Mouse (Mus musculus): ENCODE data around the gene Fkbp14. TPM values are rescaled to one million over a fixed set of nuclear protein-coding genes. Genes with fewer than 3 reads are reported as not detected.

Fkbp14 gene
- total and polyA plus RNA-seq, 2 experiments, result 2.0 to 5.0 TPM

DNA sequence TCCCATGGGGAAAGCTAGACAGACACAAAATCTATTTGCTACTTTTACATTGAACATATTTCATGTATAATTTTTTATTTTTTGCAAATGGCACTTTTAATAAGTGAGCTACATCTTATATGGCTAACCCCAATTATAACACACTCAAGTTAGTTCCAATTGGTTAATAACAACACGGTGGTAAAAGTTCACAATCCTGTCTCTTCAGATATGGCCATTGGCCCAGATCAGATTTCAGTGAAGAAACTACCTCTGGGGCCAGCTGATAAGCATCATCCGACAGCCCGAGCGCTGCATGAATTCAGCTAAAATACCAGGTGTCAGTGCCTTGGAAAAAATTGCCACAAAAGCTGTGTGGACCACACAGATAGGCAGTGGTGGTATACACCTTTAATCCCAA lies 9.4 kb downstream of the Fkbp14 start:
- TF ChIP-seq CTCF (IDR thresholded peaks at IDR 0.05; ENCODE audit: low read depth, low read length), result no peak
- no peak for TF ChIP-seq POLR2A (IDR thresholded peaks at IDR 0.05; ENCODE audit: extremely low read depth, insufficient read depth, low read length)
- H3K79me2 ChIP-seq (ENCODE audit: control insufficient read depth, insufficient read depth, low read length), result peaks cover 5% of the 10 kb centered on the region; the same call in 1 of the 2 replicates
- no peak overlapping the region for H3K9ac ChIP-seq (ENCODE audit: low read depth, low read length)
- H3K4me1 ChIP-seq (ENCODE audit: control insufficient read depth, insufficient read depth, low read length), result peaks cover 5% of the 10 kb centered on the region; the same call in 1 of the 2 replicates
- no peaks in the 10 kb centered on the region for H3K27me3 ChIP-seq (ENCODE audit: control insufficient read depth, insufficient read depth, low read length)
- 26% methylated on average over 4 of the region's 4 CpGs for WGBS
- peaks cover 9% of the 10 kb centered on the region; the same call in 1 of the 2 replicates for H3K36me3 ChIP-seq (ENCODE audit: control insufficient read depth, insufficient read depth, low read length)
- H3K27ac ChIP-seq (replicated peaks; ENCODE audit: insufficient read depth, low read depth, low read length), result no peak overlapping the region
- peak; percentile 55 for DNase-seq (ENCODE audit: extremely low read depth, low read depth, low spot score)
- no peak overlapping the region for H3K4me3 ChIP-seq (ENCODE audit: insufficient read depth, low read depth, low read length)

GRCm38 (mm10) chr6:54586911-54587310 lies 10.2 kb downstream of the Fkbp14 start:
- Histone ChIP-seq H3K4me1 (ENCODE audit: control insufficient read depth, insufficient read depth, low read length) (peaks cover 5% of the 10 kb centered on the region; the same call in 1 of the 2 replicates), H3K36me3 (ENCODE audit: control insufficient read depth, insufficient read depth, low read length) (peaks cover 15% of the 10 kb centered on the region), H3K79me2 (ENCODE audit: control insufficient read depth, insufficient read depth, low read length) (peaks cover 5% of the 10 kb centered on the region; the same call in 1 of the 2 replicates), H3K4me3 (ENCODE audit: insufficient read depth, low read depth, low read length) (no peak overlapping the region), H3K27ac (replicated peaks; ENCODE audit: insufficient read depth, low read depth, low read length) (no peak overlapping the region), H3K9ac (ENCODE audit: low read depth, low read length) (no peak overlapping the region), H3K27me3 (ENCODE audit: control insufficient read depth, insufficient read depth, low read length) (no peaks in the 10 kb centered on the region)
- DNase-seq (ENCODE audit: extremely low read depth, low read depth, low spot score), result no peak
- TF ChIP-seq POLR2A (IDR thresholded peaks at IDR 0.05; ENCODE audit: extremely low read depth, insufficient read depth, low read length) (no peak), CTCF (IDR thresholded peaks at IDR 0.05; ENCODE audit: low read depth, low read length) (no peak)
- WGBS, result 82% methylated on average over 8 of the region's 8 CpGs

- 9% methylated on average over 2 of the region's 2 CpGs for WGBS
- peaks cover 5% of the 10 kb centered on the region; the same call in 1 of the 2 replicates for H3K79me2 ChIP-seq (ENCODE audit: control insufficient read depth, insufficient read depth, low read length)
- H3K4me1 ChIP-seq (ENCODE audit: control insufficient read depth, insufficient read depth, low read length), result no peaks in the 10 kb centered on the region
- DNase-seq (ENCODE audit: extremely low read depth, low read depth, low spot score), result peak; percentile 67
- H3K4me3 ChIP-seq (ENCODE audit: insufficient read depth, low read depth, low read length), result no peak overlapping the region
- H3K27ac ChIP-seq (replicated peaks; ENCODE audit: insufficient read depth, low read depth, low read length), result no peak overlapping the region
- H3K36me3 ChIP-seq (ENCODE audit: control insufficient read depth, insufficient read depth, low read length), result peaks cover 15% of the 10 kb centered on the region
- H3K27me3 ChIP-seq (ENCODE audit: control insufficient read depth, insufficient read depth, low read length), result no peaks in the 10 kb centered on the region
- H3K9ac ChIP-seq (ENCODE audit: low read depth, low read length), result no peak overlapping the region
- TF ChIP-seq POLR2A (IDR thresholded peaks at IDR 0.05; ENCODE audit: extremely low read depth, insufficient read depth, low read length), result no peak
- TF ChIP-seq CTCF (IDR thresholded peaks at IDR 0.05; ENCODE audit: low read depth, low read length), result peak; percentile 45
These were observed 10.9 kb downstream of the Fkbp14 start for GRCm38 (mm10) chr6:54586175-54586574.

DNA sequence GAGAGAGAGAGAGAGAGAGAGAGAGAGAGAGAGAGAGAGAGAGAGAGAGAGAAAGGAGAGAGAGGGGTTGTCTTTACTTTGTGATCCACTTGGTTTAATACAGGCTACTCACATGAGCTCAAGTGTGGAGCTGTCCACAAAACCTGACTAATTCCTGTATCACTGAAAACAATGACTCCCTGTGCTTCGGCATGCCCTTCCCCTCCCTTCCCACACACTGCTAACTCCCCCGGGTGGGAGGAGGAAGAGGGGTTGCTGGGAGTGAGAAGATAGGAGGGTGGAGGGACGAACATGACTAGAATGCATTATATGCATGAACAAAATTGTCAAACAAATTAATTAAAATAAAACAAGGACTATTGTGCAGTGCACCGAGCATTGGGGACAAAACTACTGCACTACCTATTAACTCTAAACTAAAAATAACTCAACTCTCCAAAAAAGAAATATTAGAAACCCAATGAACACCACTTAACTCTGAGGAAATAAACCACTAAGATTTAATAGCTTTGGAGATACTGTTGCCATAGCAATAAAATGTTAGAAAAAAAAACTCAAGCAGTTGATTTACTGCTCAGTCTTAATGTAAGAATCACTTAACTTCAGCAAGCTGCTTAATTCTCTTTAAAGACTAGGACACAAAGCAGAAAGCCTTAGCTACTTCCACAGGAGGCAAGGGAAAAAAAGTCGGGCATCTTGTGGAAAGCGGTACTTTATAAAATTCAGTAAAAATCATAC lies 23.7 kb downstream of the Fkbp14 start:
- H3K79me2 ChIP-seq (ENCODE audit: control insufficient read depth, insufficient read depth, low read length), result no peaks in the 10 kb centered on the region
- H3K4me3 ChIP-seq (ENCODE audit: insufficient read depth, low read depth, low read length), result no peak overlapping the region
- peaks cover 6% of the 10 kb centered on the region for H3K36me3 ChIP-seq (ENCODE audit: control insufficient read depth, insufficient read depth, low read length)
- no peak overlapping the region for H3K27ac ChIP-seq (replicated peaks; ENCODE audit: insufficient read depth, low read depth, low read length)
- H3K4me1 ChIP-seq (ENCODE audit: control insufficient read depth, insufficient read depth, low read length), result no peaks in the 10 kb centered on the region
- H3K27me3 ChIP-seq (ENCODE audit: control insufficient read depth, insufficient read depth, low read length), result no peaks in the 10 kb centered on the region
- no peak for DNase-seq (ENCODE audit: extremely low read depth, low read depth, low spot score)
- WGBS, result 58% methylated on average over 6 of the region's 6 CpGs
- TF ChIP-seq CTCF (IDR thresholded peaks at IDR 0.05; ENCODE audit: low read depth, low read length), result no peak
- no peak for TF ChIP-seq POLR2A (IDR thresholded peaks at IDR 0.05; ENCODE audit: extremely low read depth, insufficient read depth, low read length)
- H3K9ac ChIP-seq (ENCODE audit: low read depth, low read length), result no peak overlapping the region

DNA sequence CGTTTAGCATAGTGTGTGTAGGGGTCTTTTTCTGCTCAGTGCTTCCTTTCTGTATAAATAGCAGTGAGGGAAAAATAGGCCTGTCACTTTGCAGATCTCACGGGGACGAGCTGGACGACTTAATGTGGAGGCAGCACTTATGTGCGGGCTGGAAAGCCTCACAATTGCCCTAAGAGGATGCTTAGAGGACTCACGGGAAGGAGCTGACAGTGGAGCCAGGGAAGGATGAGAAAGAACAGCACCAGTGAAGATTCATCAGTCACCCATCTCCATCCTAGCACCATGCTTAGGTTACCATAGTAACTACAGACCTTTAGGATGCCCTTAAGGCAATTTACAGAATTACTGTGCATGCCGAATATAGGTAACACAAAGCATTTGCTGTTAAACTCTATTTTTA lies 27.3 kb downstream of the Fkbp14 start:
- no peaks in the 10 kb centered on the region for H3K36me3 ChIP-seq (ENCODE audit: control insufficient read depth, insufficient read depth, low read length)
- no peak overlapping the region for H3K4me3 ChIP-seq (ENCODE audit: insufficient read depth, low read depth, low read length)
- WGBS, result 76% methylated on average over 7 of the region's 7 CpGs
- no peaks in the 10 kb centered on the region for H3K4me1 ChIP-seq (ENCODE audit: control insufficient read depth, insufficient read depth, low read length)
- no peak overlapping the region for H3K27ac ChIP-seq (replicated peaks; ENCODE audit: insufficient read depth, low read depth, low read length)
- H3K27me3 ChIP-seq (ENCODE audit: control insufficient read depth, insufficient read depth, low read length), result peaks cover 14% of the 10 kb centered on the region
- DNase-seq (ENCODE audit: extremely low read depth, low read depth, low spot score), result no peak
- H3K9ac ChIP-seq (ENCODE audit: low read depth, low read length), result no peak overlapping the region
- H3K79me2 ChIP-seq (ENCODE audit: control insufficient read depth, insufficient read depth, low read length), result no peaks in the 10 kb centered on the region
- no peak for TF ChIP-seq CTCF (IDR thresholded peaks at IDR 0.05; ENCODE audit: low read depth, low read length)

DNA sequence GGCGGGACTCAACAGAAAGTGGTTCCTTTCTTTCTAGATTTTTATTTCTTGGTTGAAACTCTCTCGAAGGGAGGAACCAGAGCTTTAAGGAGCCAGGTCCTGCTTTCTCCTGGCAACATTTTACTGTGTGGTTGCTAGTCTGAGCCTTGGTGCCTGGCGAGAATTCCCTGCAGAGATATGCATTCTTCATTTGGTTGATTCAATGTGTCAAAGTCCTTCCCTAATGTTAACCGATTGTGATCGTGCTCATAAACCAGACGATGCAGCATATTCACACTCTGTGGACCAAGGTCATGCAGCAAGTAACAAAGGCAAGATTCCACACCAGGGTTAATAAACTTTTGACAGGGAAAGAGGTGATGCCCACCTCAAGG lies 30.6 kb downstream of the Fkbp14 start:
- H3K4me1 ChIP-seq (ENCODE audit: control insufficient read depth, insufficient read depth, low read length), result no peaks in the 10 kb centered on the region
- H3K4me3 ChIP-seq (ENCODE audit: insufficient read depth, low read depth, low read length), result no peak overlapping the region; the same call in 1 of the 2 replicates
- no peaks in the 10 kb centered on the region for H3K79me2 ChIP-seq (ENCODE audit: control insufficient read depth, insufficient read depth, low read length)
- H3K9ac ChIP-seq (ENCODE audit: low read depth, low read length), result no peak overlapping the region
- H3K27me3 ChIP-seq (ENCODE audit: control insufficient read depth, insufficient read depth, low read length), result peaks cover 15% of the 10 kb centered on the region
- no peak for TF ChIP-seq CTCF (IDR thresholded peaks at IDR 0.05; ENCODE audit: low read depth, low read length)
- TF ChIP-seq POLR2A (IDR thresholded peaks at IDR 0.05; ENCODE audit: extremely low read depth, insufficient read depth, low read length), result no peak
- DNase-seq (ENCODE audit: extremely low read depth, low read depth, low spot score), result no peak
- WGBS, result 30% methylated on average over 6 of the region's 6 CpGs
- H3K36me3 ChIP-seq (ENCODE audit: control insufficient read depth, insufficient read depth, low read length), result no peaks in the 10 kb centered on the region
- H3K27ac ChIP-seq (replicated peaks; ENCODE audit: insufficient read depth, low read depth, low read length), result no peak overlapping the region

Measured in liver, adult 2 months (tissue).